Mouse (Mus musculus): ENCODE results near the gene Foxc1.

Foxc1 gene

DNA sequence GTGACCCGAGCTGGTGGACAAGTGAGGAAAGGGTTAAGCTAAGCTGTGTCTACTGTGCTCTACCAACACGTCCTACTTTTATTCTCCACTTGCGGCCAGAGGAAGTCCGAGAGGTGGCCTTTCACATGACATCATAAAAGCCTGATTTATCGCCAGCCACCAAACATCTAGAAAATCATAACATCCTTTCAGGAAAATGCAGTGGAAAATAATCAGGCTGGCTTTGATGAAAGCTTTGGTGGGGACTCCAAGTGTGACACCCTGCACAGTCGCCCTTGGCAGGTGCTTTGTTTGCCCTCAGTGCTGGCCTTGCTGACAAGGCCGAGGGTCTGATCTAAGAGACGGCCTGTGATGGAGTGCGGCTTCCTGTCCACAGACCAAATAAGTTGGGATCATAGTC is 23.9 kb downstream of the Foxc1 start:
- no peak for DNase-seq (ENCODE audit: low spot score)

DNA sequence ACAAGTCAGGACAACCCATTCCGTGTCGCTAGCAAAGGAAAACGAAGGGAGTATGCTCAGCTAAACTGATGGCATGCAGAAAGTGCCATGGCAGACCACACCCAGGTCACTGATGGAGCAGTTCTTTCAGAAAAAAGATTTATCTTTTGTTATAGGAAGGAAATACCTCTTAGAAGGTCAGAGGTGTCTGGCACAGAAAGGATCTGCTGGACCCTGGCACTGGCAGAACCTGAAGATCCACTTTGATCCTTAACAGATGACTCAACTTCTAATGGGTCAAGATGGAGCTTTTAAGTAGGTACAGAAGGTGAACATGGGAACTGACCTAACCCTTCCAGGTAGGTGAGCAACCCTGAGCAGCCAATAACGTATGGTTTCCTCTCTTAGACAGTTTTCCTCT is 29.4 kb downstream of the Foxc1 start:
- DNase-seq (ENCODE audit: low spot score) = no peak

GRCm38 (mm10) chr13:31849258-31849971 is 43.0 kb downstream of the Foxc1 start:
- DNase-seq (ENCODE audit: low spot score) = no peak

GRCm38 (mm10) chr13:31853564-31853963 is 47.1 kb downstream of the Foxc1 start:
- no peak for DNase-seq (ENCODE audit: low spot score)

DNA sequence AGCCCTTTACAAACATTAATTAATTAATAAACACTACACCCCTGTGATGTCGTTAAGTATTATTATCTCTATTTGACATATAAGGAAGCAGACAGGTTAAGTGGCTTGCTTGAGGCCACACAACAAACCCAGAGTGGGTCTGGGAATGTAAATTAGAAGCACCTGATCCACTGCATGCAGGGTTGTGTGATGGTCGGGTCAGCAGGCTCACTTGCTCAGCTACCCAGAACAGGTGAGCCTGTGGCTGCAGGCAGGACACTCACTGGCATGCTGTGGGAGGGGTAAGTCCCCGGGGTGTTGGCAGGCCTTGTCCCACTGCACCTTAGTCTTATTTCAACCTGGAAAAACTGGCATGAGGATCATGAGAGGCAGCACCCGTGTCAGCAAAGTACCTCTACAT is 47.6 kb downstream of the Foxc1 start:
- no peak for DNase-seq (ENCODE audit: low spot score)

DNA sequence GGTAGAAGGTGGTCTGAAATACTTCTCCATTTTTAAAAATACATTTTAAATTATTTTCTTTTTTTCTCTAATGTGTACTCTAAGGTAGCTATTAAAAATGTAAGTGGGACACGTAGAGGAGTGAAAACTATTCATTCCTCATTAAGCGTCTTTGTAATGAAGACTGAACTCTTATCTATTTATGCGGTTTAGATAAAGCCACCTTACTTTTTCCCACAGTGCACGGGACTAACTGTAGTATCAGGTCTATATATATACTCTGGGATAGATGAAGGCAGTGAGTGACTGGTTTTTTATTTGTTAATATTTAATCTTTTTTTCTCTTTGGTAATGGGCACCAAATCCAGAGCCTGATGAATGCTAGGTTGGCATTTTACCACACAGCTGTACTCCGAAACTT is 53.8 kb downstream of the Foxc1 start:
- no peak for DNase-seq (ENCODE audit: low spot score)
